Mouse (Mus musculus) brain, embryonic 14.5 days (tissue): Measurements from ENCODE around the gene Abca1.

Experiments used
- CTCF ChIP-seq: fragments of 200-500 bp; IDR thresholded peaks from 2 replicates; pipeline ENCODE4 v1.5.1; 2012; ENCODE audit warnings: inconsistent platforms, mild to moderate bottlenecking, moderate library complexity, borderline replicate concordance; ENCODE audit not compliant: insufficient read depth, insufficient read length; ENCODE audit errors: extremely low read depth
- POLR2A ChIP-seq: fragments of 200-500 bp; IDR thresholded peaks from 2 replicates; pipeline ENCODE4 v1.6.1; 2012; ENCODE audit warnings: mild to moderate bottlenecking, inconsistent platforms, borderline replicate concordance; ENCODE audit not compliant: poor library complexity, insufficient read depth, insufficient read length, severe bottlenecking; ENCODE audit errors: extremely low read depth

GRCm38 (mm10) chr4:53106732-53107131 is 53.0 kb downstream of the Abca1 start:
- TF ChIP-seq CTCF (no peak), POLR2A (no peak)
